Mouse (Mus musculus): ENCODE results near the gene 1700013F07Rik. TPM values are rescaled to one million over a fixed set of nuclear protein-coding genes. Genes with fewer than 3 reads are reported as not detected.
A peak's percentile ranks its signal among the peaks of the same experiment; 100 is the strongest.
"Not testable (repeated sequence)": the region's sequence is repeated elsewhere in the genome, so short reads cannot be mapped to it uniquely, and the experiment has no call there.

Gene 1700013F07Rik
- not detected in 2 replicates for polyA plus RNA-seq (2015; fragmentation: Nextera tagmentation; extraction: Ambion mirVana)

- no peak for ATAC-seq (ENCODE audit: low FRiP score, low read depth)
- Histone ChIP-seq H3K4me3 (no peak within 1 kb of the TSS), H3K9me3 (no peaks in the 10 kb centered on the region; the same call in 1 of the 2 replicates), H3K27me3 (peaks cover 27% of the 10 kb centered on the region), H3K36me3 (no peaks in the 10 kb centered on the region), H3K4me1 (peaks cover 17% of the 10 kb centered on the region), H3K4me2 (replicated peaks) (no peak within 1 kb of the TSS), H3K9ac (no peak within 1 kb of the TSS), H3K27ac (no peak within 1 kb of the TSS)
- WGBS, result 91% methylated on average over 6 of the region's 6 CpGs
Measured at GRCm38 (mm10) chr3:108533951-108534350, at the start of gene 1700013F07Rik. Gene 1700013F07Rik, plus strand, starts transcription at chr3:108534150.

- H3K4me1 ChIP-seq, result peaks cover 5% of the 10 kb centered on the region
- no peaks in the 10 kb centered on the region for H3K36me3 ChIP-seq
- H3K9ac ChIP-seq, result no peak overlapping the region
- no peak overlapping the region for H3K4me2 ChIP-seq (replicated peaks)
- H3K27me3 ChIP-seq, result no peaks in the 10 kb centered on the region
- WGBS, result 90% methylated on average over 4 of the region's 4 CpGs
- H3K9me3 ChIP-seq, result no peaks in the 10 kb centered on the region
- no peak overlapping the region for H3K27ac ChIP-seq
- ATAC-seq (ENCODE audit: low FRiP score, low read depth), result no peak
- H3K4me3 ChIP-seq, result no peak overlapping the region
Measured at GRCm38 (mm10) chr3:108484749-108485148, 49.2 kb upstream of the 1700013F07Rik start.

GRCm38 (mm10) chr3:108489968-108490367, 44.0 kb upstream of the 1700013F07Rik start:
- 45% methylated on average over 3 of the region's 3 CpGs for WGBS
- ATAC-seq (ENCODE audit: low FRiP score, low read depth), result no peak
- no peak overlapping the region for H3K4me3 ChIP-seq
- H3K36me3 ChIP-seq, result no peaks in the 10 kb centered on the region
- no peak overlapping the region for H3K4me2 ChIP-seq (replicated peaks)
- no peak overlapping the region for H3K9ac ChIP-seq
- no peak overlapping the region for H3K27ac ChIP-seq
- H3K27me3 ChIP-seq, result 0 out of 2 replicates have a peak, but pooled peaks cover 4% of the 10 kb centered on the region
- H3K9me3 ChIP-seq, result no peaks in the 10 kb centered on the region
- no peaks in the 10 kb centered on the region for H3K4me1 ChIP-seq

GRCm38 (mm10) chr3:108494861-108495474, 39.0 kb upstream of the 1700013F07Rik start:
- Histone ChIP-seq H3K4me3 (no peak overlapping the region), H3K27ac (no peak overlapping the region), H3K9ac (no peak overlapping the region), H3K4me1 (peaks cover 9% of the 10 kb centered on the region; the same call in 1 of the 2 replicates), H3K36me3 (no peaks in the 10 kb centered on the region), H3K4me2 (replicated peaks) (no peak overlapping the region), H3K27me3 (peaks cover 17% of the 10 kb centered on the region; the same call in 1 of the 2 replicates), H3K9me3 (no peaks in the 10 kb centered on the region)
- ATAC-seq (ENCODE audit: low FRiP score, low read depth), result no peak
- WGBS, result 67% methylated on average over 9 of the region's 9 CpGs

- Histone ChIP-seq H3K9ac (no peak overlapping the region), H3K4me2 (replicated peaks) (no peak overlapping the region), H3K27ac (no peak overlapping the region), H3K27me3 (peaks cover 17% of the 10 kb centered on the region; the same call in 1 of the 2 replicates), H3K9me3 (no peaks in the 10 kb centered on the region), H3K36me3 (no peaks in the 10 kb centered on the region), H3K4me3 (no peak overlapping the region), H3K4me1 (peaks cover 10% of the 10 kb centered on the region)
- WGBS, result 31% methylated on average over 4 of the region's 4 CpGs
- no peak for ATAC-seq (ENCODE audit: low FRiP score, low read depth)
Measured at GRCm38 (mm10) chr3:108495486-108495885, 38.5 kb upstream of the 1700013F07Rik start.

- Histone ChIP-seq H3K4me1 (peaks cover 16% of the 10 kb centered on the region), H3K9ac (no peak overlapping the region), H3K27me3 (peaks cover 13% of the 10 kb centered on the region; the same call in 1 of the 2 replicates), H3K4me3 (no peak overlapping the region), H3K36me3 (no peaks in the 10 kb centered on the region), H3K27ac (no peak overlapping the region), H3K4me2 (replicated peaks) (no peak overlapping the region), H3K9me3 (no peaks in the 10 kb centered on the region)
- 43% methylated on average over 9 of the region's 9 CpGs for WGBS
- ATAC-seq (ENCODE audit: low FRiP score, low read depth), result no peak
Measured at GRCm38 (mm10) chr3:108497602-108498001, 36.3 kb upstream of the 1700013F07Rik start.

- H3K9me3 ChIP-seq, result no peaks in the 10 kb centered on the region
- no peak for ATAC-seq (ENCODE audit: low FRiP score, low read depth)
- H3K27me3 ChIP-seq, result peaks cover 13% of the 10 kb centered on the region; the same call in 1 of the 2 replicates
- H3K4me2 ChIP-seq (replicated peaks), result no peak overlapping the region
- no peak overlapping the region for H3K9ac ChIP-seq
- whole genome bisulfite sequencing, result 68% methylated on average over 8 of the region's 8 CpGs
- H3K4me3 ChIP-seq, result no peak overlapping the region
- peaks cover 16% of the 10 kb centered on the region for H3K4me1 ChIP-seq
- no peak overlapping the region for H3K27ac ChIP-seq
- H3K36me3 ChIP-seq, result no peaks in the 10 kb centered on the region
Measured at GRCm38 (mm10) chr3:108499826-108500225, 34.1 kb upstream of the 1700013F07Rik start.

- Histone ChIP-seq H3K27me3 (peaks cover 13% of the 10 kb centered on the region; the same call in 1 of the 2 replicates), H3K4me1 (peaks cover 10% of the 10 kb centered on the region)
- H3K4me3 ChIP-seq; H3K4me2 ChIP-seq (replicated peaks); H3K9me3 ChIP-seq; H3K36me3 ChIP-seq; H3K27ac ChIP-seq; H3K9ac ChIP-seq; ATAC-seq (ENCODE audit: low FRiP score, low read depth): not testable (repeated sequence)
- 55% methylated on average over 3 of the region's 3 CpGs for WGBS
Measured at GRCm38 (mm10) chr3:108501411-108501810, 32.5 kb upstream of the 1700013F07Rik start.

- H3K9ac ChIP-seq, result no peak overlapping the region
- 41% methylated on average over 4 of the region's 4 CpGs for WGBS
- no peaks in the 10 kb centered on the region for H3K9me3 ChIP-seq
- peaks cover 21% of the 10 kb centered on the region for H3K4me1 ChIP-seq
- no peaks in the 10 kb centered on the region for H3K36me3 ChIP-seq
- no peak for ATAC-seq (ENCODE audit: low FRiP score, low read depth)
- H3K27me3 ChIP-seq, result no peaks in the 10 kb centered on the region
- no peak overlapping the region for H3K4me2 ChIP-seq (replicated peaks)
- no peak overlapping the region for H3K4me3 ChIP-seq
- H3K27ac ChIP-seq, result no peak overlapping the region
Measured at GRCm38 (mm10) chr3:108503908-108504307, 30.0 kb upstream of the 1700013F07Rik start.

GRCm38 (mm10) chr3:108508745-108509474, 25.0 kb upstream of the 1700013F07Rik start:
- no peak overlapping the region for H3K9ac ChIP-seq
- ATAC-seq (ENCODE audit: low FRiP score, low read depth), result peak; percentile 62; the same call in 1 of the 2 replicates
- H3K9me3 ChIP-seq, result no peaks in the 10 kb centered on the region
- peaks cover 33% of the 10 kb centered on the region for H3K4me1 ChIP-seq
- H3K4me2 ChIP-seq (replicated peaks), result no peak overlapping the region
- H3K27ac ChIP-seq, result no peak overlapping the region
- no peaks in the 10 kb centered on the region for H3K36me3 ChIP-seq
- 45% methylated on average over 4 of the region's 4 CpGs for WGBS
- no peak overlapping the region for H3K4me3 ChIP-seq
- no peaks in the 10 kb centered on the region; the same call in 1 of the 2 replicates for H3K27me3 ChIP-seq

- no peaks in the 10 kb centered on the region for H3K9me3 ChIP-seq
- H3K36me3 ChIP-seq, result no peaks in the 10 kb centered on the region
- H3K9ac ChIP-seq, result no peak overlapping the region
- H3K27me3 ChIP-seq, result no peaks in the 10 kb centered on the region; the same call in 1 of the 2 replicates
- no CpG with 5 or more reads among the region's 2 CpGs for WGBS
- no peak for ATAC-seq (ENCODE audit: low FRiP score, low read depth)
- no peak overlapping the region for H3K4me2 ChIP-seq (replicated peaks)
- no peak overlapping the region for H3K4me3 ChIP-seq
- peaks cover 33% of the 10 kb centered on the region for H3K4me1 ChIP-seq
- H3K27ac ChIP-seq, result no peak overlapping the region
Measured at GRCm38 (mm10) chr3:108510156-108510555, 23.8 kb upstream of the 1700013F07Rik start.

GRCm38 (mm10) chr3:108510716-108511483, 23.1 kb upstream of the 1700013F07Rik start:
- H3K27ac ChIP-seq, result 0 out of 2 replicates have a peak overlapping the region, but pooled peaks have one; percentile 28
- H3K4me2 ChIP-seq (replicated peaks), result peak overlapping the region; percentile 46
- ATAC-seq (ENCODE audit: low FRiP score, low read depth), result no peak
- H3K4me3 ChIP-seq, result no peak overlapping the region
- H3K9ac ChIP-seq, result no peak overlapping the region
- H3K36me3 ChIP-seq, result no peaks in the 10 kb centered on the region
- H3K9me3 ChIP-seq, result no peaks in the 10 kb centered on the region
- H3K27me3 ChIP-seq, result no peaks in the 10 kb centered on the region; the same call in 1 of the 2 replicates
- H3K4me1 ChIP-seq, result peaks cover 33% of the 10 kb centered on the region
- WGBS, result 8% methylated on average over 9 of the region's 9 CpGs

Data from limb, embryonic 13.5 days (tissue).